Mouse (Mus musculus) megakaryocyte, embryonic 14.5 days (primary cell): ENCODE results near the gene Gpx3.

Experiments used
- FLI1 ChIP-seq: IDR thresholded peaks from 2 replicates; pipeline ENCODE4 v1.6.1; 2012; ENCODE audit warnings: low read length, inconsistent platforms, mixed read lengths
- GATA1 ChIP-seq: IDR thresholded peaks from 3 replicates; pipeline ENCODE4 v1.6.1; 2012; ENCODE audit warnings: mixed read lengths, low read length, inconsistent platforms, borderline replicate concordance

GRCm38 (mm10) chr11:54887927-54888326 lies 14.3 kb upstream of the Gpx3 start:
- no peak for TF ChIP-seq GATA1
- no peak for TF ChIP-seq FLI1
